Mouse (Mus musculus) ES-Bruce4 (cell line): ENCODE results near the gene Vegfd. TPM values are rescaled to one million over a fixed set of nuclear protein-coding genes. Genes with fewer than 3 reads are reported as not detected.

Experiments
- H3K27ac ChIP-seq: 2 replicates; pipeline ENCODE4 v1.5.1; 2012; ENCODE audit warnings: low read length, inconsistent platforms; ENCODE audit not compliant: insufficient read depth
- H3K27me3 ChIP-seq: 2 replicates; pipeline ENCODE4 v1.6.1; 2012; ENCODE audit warnings: mild to moderate bottlenecking, low read length, inconsistent platforms; ENCODE audit not compliant: control insufficient read depth, poor library complexity, insufficient read depth, severe bottlenecking
- H3K36me3 ChIP-seq: 2 replicates; pipeline ENCODE4 v1.6.1; 2012; ENCODE audit warnings: inconsistent platforms, mild to moderate bottlenecking, low read length, moderate library complexity; ENCODE audit not compliant: control insufficient read depth, poor library complexity, insufficient read depth, severe bottlenecking
- H3K4me1 ChIP-seq: one replicate; pipeline ENCODE4 v1.8.1; 2011; ENCODE audit warnings: low read length; ENCODE audit not compliant: control insufficient read depth, insufficient read depth
- H3K4me3 ChIP-seq: 2 replicates; pipeline ENCODE4 v1.5.1; 2011; ENCODE audit warnings: low read depth, mild to moderate bottlenecking, low read length
- H3K9ac ChIP-seq: 2 replicates; pipeline ENCODE4 v1.6.1; 2012; ENCODE audit warnings: low read depth, mild to moderate bottlenecking, inconsistent platforms; ENCODE audit not compliant: poor library complexity, severe bottlenecking
- H3K9me3 ChIP-seq: replicated peaks from 2 replicates; pipeline ENCODE4 v1.6.1; 2012; ENCODE audit warnings: mild to moderate bottlenecking, low read length, inconsistent platforms; ENCODE audit not compliant: control insufficient read depth, poor library complexity, insufficient read depth, severe bottlenecking
- CTCF ChIP-seq: IDR thresholded peaks from one replicate; pipeline ENCODE4 v1.8.1; 2011; ENCODE audit warnings: low read depth, low read length
- EP300 ChIP-seq: IDR thresholded peaks from 2 replicates; pipeline ENCODE4 v1.6.1; 2011; ENCODE audit warnings: low read depth, low read length; ENCODE audit not compliant: insufficient read depth
- POLR2A ChIP-seq: IDR thresholded peaks from one replicate; pipeline ENCODE4 v1.8.1; 2011; ENCODE audit warnings: low read length; ENCODE audit not compliant: insufficient read depth
- polyA plus RNA-seq: library from polyadenylated mRNA; stranded (reverse); fragments of >200 nt; gene quantifications from 2 replicates; pipeline ENCODE4 v1.2.4, GENCODE M21; 2011; ENCODE audit warnings: low read depth; ENCODE audit not compliant: missing spikeins, insufficient read depth, insufficient read length

The Vegfd gene
- polyA plus RNA-seq, 1 experiment, result 3.4 TPM

DNA sequence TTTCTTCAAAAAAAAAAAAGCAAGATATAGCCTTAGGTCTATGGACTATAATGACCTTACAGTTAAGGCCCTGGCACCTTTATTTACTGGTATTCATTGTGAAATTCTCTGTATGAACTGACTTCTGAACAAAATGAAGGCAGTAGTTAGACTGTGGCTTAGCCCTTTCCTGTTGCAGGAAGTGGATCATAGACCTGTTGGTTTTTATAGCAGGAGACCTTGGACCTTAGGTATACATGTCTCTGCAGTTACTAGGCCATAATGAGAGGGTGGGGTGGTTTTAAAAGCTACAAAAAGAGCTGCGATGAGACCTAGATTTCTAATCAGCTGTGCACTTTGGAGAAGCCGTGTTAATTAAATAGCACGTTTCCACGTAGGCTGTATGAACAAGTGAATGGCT is 54.1 kb downstream of the Vegfd start:
- no peak for TF ChIP-seq CTCF
- no peak for TF ChIP-seq POLR2A
- TF ChIP-seq EP300, result no peak
- Histone ChIP-seq H3K4me1 (no peaks in the 10 kb centered on the region), H3K9ac (no peak overlapping the region), H3K4me3 (no peak overlapping the region), H3K9me3 (no peaks in the 10 kb centered on the region), H3K36me3 (peaks cover 15% of the 10 kb centered on the region), H3K27ac (no peak overlapping the region), H3K27me3 (no peaks in the 10 kb centered on the region)

- no peaks in the 10 kb centered on the region for H3K27me3 ChIP-seq
These were observed 55.0 kb downstream of the Vegfd start for GRCm38 (mm10) chrX:164428224-164428623.

DNA sequence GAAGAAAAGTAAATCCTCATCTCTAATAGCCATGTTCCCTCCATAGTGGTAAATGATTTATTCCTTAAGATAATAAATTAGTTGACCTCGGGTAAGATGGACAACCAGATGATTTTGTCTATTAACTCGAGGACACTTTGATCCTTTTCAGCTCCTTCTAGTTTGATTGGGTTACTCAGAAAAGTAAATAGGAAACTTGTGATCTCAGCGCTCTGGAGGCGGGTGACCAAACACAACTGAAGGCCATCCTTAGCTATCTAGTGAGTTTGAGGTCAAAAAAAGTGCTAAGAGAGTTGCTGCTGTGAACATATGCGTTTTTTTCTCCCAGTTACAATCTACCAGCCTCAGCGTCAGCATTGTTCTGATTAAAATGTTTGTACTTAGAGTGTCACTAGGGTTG is 57.4 kb downstream of the Vegfd start:
- Histone ChIP-seq H3K27ac (no peak overlapping the region), H3K36me3 (peaks cover 2% of the 10 kb centered on the region; the same call in 1 of the 2 replicates), H3K4me1 (no peaks in the 10 kb centered on the region), H3K27me3 (no peaks in the 10 kb centered on the region), H3K4me3 (no peak overlapping the region), H3K9me3 (no peaks in the 10 kb centered on the region), H3K9ac (no peak overlapping the region)
- no peak for TF ChIP-seq CTCF
- TF ChIP-seq EP300, result no peak
- TF ChIP-seq POLR2A, result no peak

More at GRCm38 (mm10) chrX:164428224-164428623, 55.0 kb downstream of the Vegfd start:
- H3K9me3 ChIP-seq, result no peaks in the 10 kb centered on the region
- H3K4me1 ChIP-seq, result no peaks in the 10 kb centered on the region
- TF ChIP-seq EP300 (no peak), CTCF (no peak), POLR2A (no peak)
- H3K27ac ChIP-seq, result no peak overlapping the region
- no peak overlapping the region for H3K4me3 ChIP-seq
- H3K9ac ChIP-seq, result no peak overlapping the region
- H3K36me3 ChIP-seq, result peaks cover 6% of the 10 kb centered on the region

DNA sequence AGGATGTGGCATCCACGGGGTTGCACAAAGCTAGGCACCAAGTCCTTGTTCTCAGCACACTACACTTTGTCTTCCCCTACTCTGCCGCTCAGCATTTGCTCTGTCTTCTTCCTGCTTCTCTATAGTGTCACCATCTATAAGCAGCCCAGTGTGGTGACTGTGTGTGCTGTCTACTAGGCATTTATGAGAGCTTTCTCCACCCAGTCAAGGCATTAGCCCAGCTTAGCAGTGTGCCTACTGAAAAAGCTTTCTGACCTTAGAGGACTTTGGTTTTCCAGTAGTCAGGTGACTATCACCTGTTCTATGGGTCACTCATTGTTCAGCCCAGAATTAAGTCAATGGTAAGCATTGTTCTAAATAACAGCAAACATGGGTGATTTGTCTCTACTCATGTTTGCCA is 58.0 kb downstream of the Vegfd start:
- H3K36me3 ChIP-seq, result peaks cover 2% of the 10 kb centered on the region; the same call in 1 of the 2 replicates
- no peak overlapping the region for H3K4me3 ChIP-seq

GRCm38 (mm10) chrX:164431541-164431940 is 58.4 kb downstream of the Vegfd start:
- no peaks in the 10 kb centered on the region for H3K9me3 ChIP-seq
- no peak overlapping the region for H3K9ac ChIP-seq
- H3K4me1 ChIP-seq, result no peaks in the 10 kb centered on the region
- H3K4me3 ChIP-seq, result no peak overlapping the region
- H3K27ac ChIP-seq, result no peak overlapping the region
- H3K36me3 ChIP-seq, result peaks cover 2% of the 10 kb centered on the region; the same call in 1 of the 2 replicates
- TF ChIP-seq EP300, result no peak
- no peak for TF ChIP-seq CTCF
- TF ChIP-seq POLR2A, result no peak
- no peaks in the 10 kb centered on the region for H3K27me3 ChIP-seq

More for the DNA sequence above, 58.0 kb downstream of the Vegfd start:
- Histone ChIP-seq H3K27me3 (no peaks in the 10 kb centered on the region), H3K4me1 (no peaks in the 10 kb centered on the region), H3K9me3 (no peaks in the 10 kb centered on the region), H3K9ac (no peak overlapping the region), H3K27ac (no peak overlapping the region)
- TF ChIP-seq CTCF (no peak), EP300 (no peak)

- H3K4me3 ChIP-seq, result no peak overlapping the region
- peaks cover 2% of the 10 kb centered on the region; the same call in 1 of the 2 replicates for H3K36me3 ChIP-seq
- H3K9me3 ChIP-seq, result no peaks in the 10 kb centered on the region
- H3K27me3 ChIP-seq, result no peaks in the 10 kb centered on the region
- no peak overlapping the region for H3K9ac ChIP-seq
- H3K4me1 ChIP-seq, result no peaks in the 10 kb centered on the region
- no peak overlapping the region for H3K27ac ChIP-seq
- no peak for TF ChIP-seq POLR2A
- no peak for TF ChIP-seq CTCF
- TF ChIP-seq EP300, result no peak
These were observed 59.5 kb downstream of the Vegfd start for GRCm38 (mm10) chrX:164432682-164433081.
